8 mouse cellular contexts compared by ENCODE assay signal in the genomic region with DNA sequence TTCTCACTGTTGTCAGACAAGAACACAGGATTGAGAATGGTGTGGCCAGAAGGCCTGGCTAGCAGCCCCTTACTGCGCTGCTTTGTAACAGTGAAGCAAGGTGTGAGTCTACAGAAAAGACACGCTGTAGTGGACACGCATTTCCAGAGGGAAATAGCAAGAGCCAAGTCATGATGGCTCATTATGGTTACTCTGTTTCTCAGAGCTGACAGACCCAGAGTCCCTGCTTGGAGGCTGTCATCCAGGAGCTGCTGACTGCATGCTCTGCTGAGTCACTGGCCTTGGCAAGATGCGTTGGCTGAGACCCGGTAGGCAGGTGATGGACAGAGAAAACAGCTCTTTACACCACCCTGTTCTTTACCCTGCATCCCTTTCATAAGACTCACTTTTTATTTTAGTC. TPM values are rescaled to one million over a fixed set of nuclear protein-coding genes. Genes with fewer than 3 reads are reported as not detected.
A peak's percentile ranks its signal among the peaks of the same experiment; 100 is the strongest.
DNase-seq lines count a peak whose midpoint lies in the region; ATAC-seq lines count a peak whose summit lies in the region.

No protein-coding gene starts in this region.

- peak; percentile 69 for ATAC-seq in megakaryocyte progenitor cell, adult 5-6 weeks (replicated peaks; ENCODE audit: poor library complexity)
- ATAC-seq in monocyte, adult 5-6 weeks (replicated peaks; ENCODE audit: insufficient number of reproducible peaks, low FRiP score, low TSS enrichment, poor library complexity, severe bottlenecking) = no peak

- peak; percentile 18 to 51 for DNase-seq in frontal cortex, adult 2 months (ENCODE audit: extremely low spot score in 1 of 2, low spot score in 1 of 2)
- DNase-seq in frontal cortex, postnatal 14 days (ENCODE audit: low spot score in 2 of 2) = no peak
- DNase-seq in ovary, postnatal 36 days (ENCODE audit: low spot score) = peak; percentile 15
- DNase-seq in ovary, postnatal 14 days (ENCODE audit: low spot score) = no peak
- peak; percentile 75 for DNase-seq in fibroblast of lung, adult 2 months (ENCODE audit: low read depth)
- DNase-seq in thymus, postnatal 25 days = no peak

RNA-seq across cellular contexts. Expression of gene 1110002E22Rik, which starts 35.5 kb away (rescaled TPM):
- polyA plus RNA-seq in frontal cortex, adult 2 months (2012; rRNA removed) = 1.3 and 1.6 TPM in 2 replicates
- not detected in 2 replicates for total RNA-seq in megakaryocyte progenitor cell, adult 5-6 weeks (2015)
- total RNA-seq in megakaryocyte progenitor cell, adult 5-6 weeks (2017) = not detected in 2 replicates
- total RNA-seq in monocyte, adult 5-6 weeks (2017) = not detected in 3 replicates

RNA-seq across cellular contexts. Expression of gene Gm5105, which starts 37.8 kb away (rescaled TPM):
- polyA plus RNA-seq in frontal cortex, adult 2 months (2012; rRNA removed) = 0.25 and 0.66 TPM in 2 replicates
- not detected in 2 replicates for total RNA-seq in megakaryocyte progenitor cell, adult 5-6 weeks (2015)
- total RNA-seq in megakaryocyte progenitor cell, adult 5-6 weeks (2017) = not detected in 2 replicates
- 0.57 TPM in 1 of 3 replicates, not detected in the others for total RNA-seq in monocyte, adult 5-6 weeks (2017)

RNA-seq across cellular contexts. Expression of gene Dapp1, which starts 48.0 kb away (rescaled TPM):
- 5.4 and 6.4 TPM in 2 replicates for polyA plus RNA-seq in frontal cortex, adult 2 months (2012; rRNA removed)
- 79.2 and 99.7 TPM in 2 replicates for total RNA-seq in megakaryocyte progenitor cell, adult 5-6 weeks (2015)
- total RNA-seq in megakaryocyte progenitor cell, adult 5-6 weeks (2017) = 129 and 154 TPM in 2 replicates
- total RNA-seq in monocyte, adult 5-6 weeks (2017) = 99.7 to 113 TPM (median 103 TPM) in 3 replicates

Comparison
In these comparisons a context has a peak if more than half of its experiments do, and no peak if none do; other contexts are left out.
1. DNase-seq: peak in frontal cortex, adult 2 months (2 of 2), ovary, postnatal 36 days (single experiment) and fibroblast of lung, adult 2 months (single experiment); none in frontal cortex, postnatal 14 days (0 of 2), ovary, postnatal 14 days (single experiment) and thymus, postnatal 25 days (single experiment).